In genomic region chr1:54925971-54926771, GRCm38 (mm10) we compare ENCODE assay signal across 8 mouse cellular contexts. TPM values are rescaled to one million over a fixed set of nuclear protein-coding genes. Genes with fewer than 3 reads are reported as not detected.
A peak's percentile ranks its signal among the peaks of the same experiment; 100 is the strongest.
DNase-seq lines count a peak whose midpoint lies in the region; ATAC-seq lines count a peak whose summit lies in the region.

Gene Ankrd44 (minus strand): TSS chr1:54926387.

- WGBS in hindbrain, embryonic 11.5 days, result under 1% methylated on average over 88 of the region's 94 CpGs

- no peaks in the 10 kb centered on the region for H3K27me3 ChIP-seq in hindbrain, embryonic 11.5 days (ENCODE audit: control insufficient read depth, insufficient read depth, low read length)

- H3K4me1 ChIP-seq in hindbrain, embryonic 11.5 days (replicated peaks; ENCODE audit: control insufficient read depth, insufficient read depth, low read length), result no peaks in the 10 kb centered on the region; the same call in 1 of the 2 replicates

- peak within 1 kb of the TSS; percentile 83 for H3K4me3 ChIP-seq in hindbrain, embryonic 11.5 days (ENCODE audit: low read depth, low read length)

- peak within 1 kb of the TSS; percentile 78 for H3K9ac ChIP-seq in hindbrain, embryonic 11.5 days (ENCODE audit: low read depth, low read length)

- H3K36me3 ChIP-seq in hindbrain, embryonic 11.5 days (ENCODE audit: control insufficient read depth, insufficient read depth, low read length), result no peaks in the 10 kb centered on the region

- no peaks in the 10 kb centered on the region for H3K9me3 ChIP-seq in hindbrain, embryonic 11.5 days (ENCODE audit: control insufficient read depth, low read length)

- H3K27ac ChIP-seq in hindbrain, embryonic 11.5 days (ENCODE audit: low read depth, low read length), result peak within 1 kb of the TSS; percentile 71

- peak; percentile 92 for DNase-seq in NIH3T3 (ENCODE audit: low read depth)
- peak; percentile 89 to 90 for DNase-seq in cerebellum, postnatal 10 days
- DNase-seq in frontal cortex, postnatal 14 days (ENCODE audit: low spot score in 2 of 2), result peak; percentile 33 to 52
- peak; percentile 84 for DNase-seq in hindbrain, embryonic 11.5 days (ENCODE audit: low spot score)
- DNase-seq in layer of hippocampus, postnatal 25 days (ENCODE audit: extremely low spot score in 1 of 2, low spot score in 1 of 2), result peak; percentile 58 to 63
- DNase-seq in lung, postnatal 14 days, result peak; percentile 90
- DNase-seq in ovary, postnatal 14 days (ENCODE audit: low spot score), result peak; percentile 61
- peak; percentile 76 to 84 for DNase-seq in thymus, postnatal 10 days (ENCODE audit: low spot score in 2 of 2)

- H3K4me2 ChIP-seq in hindbrain, embryonic 11.5 days (replicated peaks; ENCODE audit: low read depth, low read length), result peak within 1 kb of the TSS; percentile 82

- peak; percentile 94 for ATAC-seq in hindbrain, embryonic 11.5 days (ENCODE audit: low FRiP score)

RNA-seq across cellular contexts. Expression of gene Ankrd44, which starts in this region (rescaled TPM):
- polyA plus RNA-seq in hindbrain, embryonic 11.5 days (2014; fragmentation: Nextera tagmentation; extraction: Ambion mirVana), result 15.1 and 19.4 TPM in 2 replicates
- 10 to 100 TPM; 17.1 to 17.3 TPM for total RNA-seq in layer of hippocampus, postnatal 25 days (2021)

Comparison
In these comparisons a context has a peak if more than half of its experiments do, and no peak if none do; other contexts are left out.
1. Peak in every context shown above with its lines: DNase-seq, ATAC-seq, H3K4me3 ChIP-seq and H3K27ac ChIP-seq.